Mouse (Mus musculus) ES-Bruce4 (cell line): ENCODE data around the gene Rinl.

Source experiments
- CTCF ChIP-seq: IDR thresholded peaks from one replicate; pipeline ENCODE4 v1.8.1; 2011; ENCODE audit warnings: low read depth, low read length
- EP300 ChIP-seq: IDR thresholded peaks from 2 replicates; pipeline ENCODE4 v1.6.1; 2011; ENCODE audit warnings: low read depth, low read length; ENCODE audit not compliant: insufficient read depth
- POLR2A ChIP-seq: IDR thresholded peaks from one replicate; pipeline ENCODE4 v1.8.1; 2011; ENCODE audit warnings: low read length; ENCODE audit not compliant: insufficient read depth

- TF ChIP-seq CTCF (no peak), EP300 (no peak), POLR2A (no peak)
Measured at GRCm38 (mm10) chr7:28829821-28830220, 41.1 kb downstream of the Rinl start.
